Mouse (Mus musculus) heart, embryonic 11.5 days (tissue): ENCODE measurements around the gene Tbca. TPM values are rescaled to one million over a fixed set of nuclear protein-coding genes. Genes with fewer than 3 reads are reported as not detected.

Experiments used
- ATAC-seq: fragments of 200-750 bp; cut with Nextera tagmentation; replicated peaks from 2 replicates; pipeline ENCODE4 v1.8.0; 2017; ENCODE audit warnings: moderate library complexity; ENCODE audit not compliant: insufficient number of reproducible peaks, low FRiP score, low TSS enrichment
- H3K27ac ChIP-seq: fragments of 300-500 bp; sonication (generic); 2 replicates; pipeline ENCODE4 v1.5.1; 2014; ENCODE audit warnings: mild to moderate bottlenecking, low read depth, low read length
- H3K27me3 ChIP-seq: fragments of 300-500 bp; sonication (generic); 2 replicates; pipeline ENCODE4 v1.6.1; 2014; ENCODE audit warnings: mild to moderate bottlenecking, low read length, mixed read lengths; ENCODE audit not compliant: control insufficient read depth, insufficient read depth
- H3K36me3 ChIP-seq: fragments of 300-500 bp; sonication (generic); 2 replicates; pipeline ENCODE4 v1.6.1; 2014; ENCODE audit warnings: mild to moderate bottlenecking, low read length, moderate library complexity, mixed read lengths; ENCODE audit not compliant: control insufficient read depth, insufficient read depth
- H3K4me1 ChIP-seq: fragments of 300-500 bp; sonication (generic); 2 replicates; pipeline ENCODE4 v1.6.1; 2014; ENCODE audit warnings: low read length; ENCODE audit not compliant: control insufficient read depth, insufficient read depth
- H3K4me2 ChIP-seq: fragments of 300-500 bp; sonication (generic); 2 replicates; pipeline ENCODE4 v1.6.1; 2014; ENCODE audit warnings: mild to moderate bottlenecking, moderate library complexity
- H3K4me3 ChIP-seq: fragments of 300-500 bp; sonication (generic); 2 replicates; pipeline ENCODE4 v1.5.1; 2014; ENCODE audit warnings: low read depth, low read length
- H3K9ac ChIP-seq: fragments of 300-500 bp; sonication (generic); 2 replicates; pipeline ENCODE4 v1.6.1; 2014; ENCODE audit warnings: mild to moderate bottlenecking, low read depth, low read length, moderate library complexity
- H3K9me3 ChIP-seq: fragments of 300-500 bp; sonication (generic); replicated peaks from 2 replicates; pipeline ENCODE4 v1.6.1; 2016; ENCODE audit warnings: low read length; ENCODE audit not compliant: control insufficient read depth
- WGBS: fragments of 180-500 bp; shearing (Covaris S2); extraction: QIAGEN DNeasy Blood & Tissue Kit; methylation state at CpG from one replicate; pipeline ENCODE4 v1.1.7; 2014; ENCODE audit not compliant: insufficient replicate concordance; 5-methylcytosine and 5-hydroxymethylcytosine counted together
- polyA plus RNA-seq: library from polyadenylated mRNA; unstranded; fragments of >200 nt; fragmentation: Nextera tagmentation; extraction: Ambion mirVana; gene quantifications from 2 replicates; pipeline ENCODE4 v1.2.1, GENCODE M21; 2014

Gene Tbca
- 258 and 260 TPM in 2 replicates for polyA plus RNA-seq

DNA sequence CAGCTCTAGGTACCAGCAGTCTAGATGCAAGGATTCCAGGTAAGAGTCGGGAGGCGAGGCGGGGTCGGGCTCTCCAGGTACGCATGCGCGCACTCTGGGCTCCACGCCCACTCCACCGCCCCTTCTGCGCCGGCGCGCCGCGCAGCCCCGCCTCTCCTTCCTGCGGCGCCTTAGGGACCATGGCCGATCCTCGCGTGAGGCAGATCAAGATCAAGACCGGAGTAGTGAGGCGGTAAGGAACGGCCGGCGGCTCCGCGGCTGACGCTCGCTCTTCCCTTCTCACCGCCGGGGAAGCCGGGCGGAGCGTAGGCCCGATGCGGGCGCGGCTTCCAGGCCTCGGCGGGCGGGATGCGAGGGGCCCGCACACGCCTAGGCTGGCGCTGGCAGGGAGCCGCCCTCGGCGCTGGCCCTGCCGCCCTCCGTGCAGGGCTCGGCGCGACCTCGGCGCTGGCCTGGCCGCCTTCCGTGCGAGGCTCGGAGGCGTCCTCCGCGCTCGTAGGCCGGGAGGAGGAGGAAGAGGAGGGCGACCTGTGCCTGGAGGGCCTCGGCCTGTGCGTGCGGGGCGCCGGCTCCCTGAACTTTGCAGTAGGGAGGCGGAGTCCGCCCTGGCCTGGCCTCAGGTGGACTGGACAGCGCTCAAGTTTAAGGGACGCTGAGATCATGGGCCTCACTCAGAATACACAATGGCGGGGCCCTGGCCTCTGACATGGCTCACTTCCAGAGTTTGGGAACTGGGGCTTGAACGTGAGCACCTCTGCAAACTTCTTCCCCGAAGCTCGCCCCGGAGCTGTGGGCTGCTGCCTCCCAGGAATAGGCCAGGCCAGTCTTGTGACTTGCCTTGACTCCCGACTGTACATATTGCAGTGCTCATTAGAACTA is at the start of gene Tbca:
Tbca (plus strand) TSS at position 140 of the 879 bp plus-strand sequence.
- ATAC-seq: peak; percentile 94
- H3K9me3 ChIP-seq: no peaks in the 10 kb centered on the region
- peak within 1 kb of the TSS; percentile 96 for H3K4me3 ChIP-seq
- peak within 1 kb of the TSS; percentile 89 for H3K27ac ChIP-seq
- H3K4me1 ChIP-seq: peaks cover 7% of the 10 kb centered on the region
- peak within 1 kb of the TSS; percentile 97 for H3K9ac ChIP-seq
- WGBS: 1% methylated on average over 71 of the region's 81 CpGs
- H3K4me2 ChIP-seq: peak within 1 kb of the TSS; percentile 84
- H3K36me3 ChIP-seq: no peaks in the 10 kb centered on the region
- H3K27me3 ChIP-seq: no peaks in the 10 kb centered on the region

DNA sequence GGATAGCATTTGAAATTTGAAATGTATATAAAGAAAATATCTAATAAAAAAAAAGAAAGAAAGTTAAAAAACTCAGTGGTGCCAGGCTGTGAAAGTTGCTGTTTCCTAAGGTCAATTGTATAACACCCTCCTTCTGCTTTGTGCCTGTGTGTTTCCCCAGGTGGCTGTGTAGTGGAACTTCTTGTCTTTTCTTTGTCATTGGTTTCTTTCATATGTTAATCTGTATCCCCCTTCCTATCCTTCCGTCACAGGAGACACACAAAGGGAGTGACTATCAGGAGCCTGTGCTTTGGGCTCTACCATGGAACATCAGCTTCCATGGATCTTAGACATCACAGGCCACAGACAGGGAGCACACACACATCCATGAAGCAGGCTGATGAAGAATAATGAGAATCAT is 43.5 kb upstream of the Tbca start:
- H3K4me2 ChIP-seq: no peak overlapping the region
- no peaks in the 10 kb centered on the region for H3K4me1 ChIP-seq
- no peak for ATAC-seq
- H3K4me3 ChIP-seq: no peak overlapping the region
- no peaks in the 10 kb centered on the region for H3K36me3 ChIP-seq
- no peak overlapping the region for H3K9ac ChIP-seq
- no peaks in the 10 kb centered on the region for H3K9me3 ChIP-seq
- H3K27ac ChIP-seq: no peak overlapping the region
- WGBS: 48% methylated on average over 1 of the region's 1 CpGs
- H3K27me3 ChIP-seq: no peaks in the 10 kb centered on the region

DNA sequence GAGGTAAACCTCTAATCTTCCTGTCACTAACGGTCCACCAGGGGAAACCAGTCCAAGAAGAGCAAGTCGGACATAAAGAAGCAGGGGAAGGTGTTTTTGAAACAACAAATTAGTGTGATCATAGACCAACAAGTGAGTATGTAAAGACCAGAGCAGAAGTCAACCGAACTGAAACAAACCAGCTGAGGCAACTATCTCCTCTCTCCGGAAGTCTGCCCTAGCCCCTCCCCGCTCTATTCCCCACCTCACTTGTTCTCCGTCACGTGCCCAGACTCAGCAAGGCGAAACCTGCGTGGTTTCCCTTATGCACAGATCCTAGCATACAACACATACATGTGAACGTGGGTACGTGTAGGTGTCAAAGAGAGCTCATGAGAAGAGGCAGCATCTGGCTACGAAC is 22.9 kb upstream of the Tbca start:
- ATAC-seq: no peak
- Histone ChIP-seq H3K9me3 (no peaks in the 10 kb centered on the region), H3K4me1 (peaks cover 15% of the 10 kb centered on the region), H3K4me3 (no peak overlapping the region), H3K27ac (no peak overlapping the region), H3K36me3 (no peaks in the 10 kb centered on the region), H3K4me2 (no peak overlapping the region), H3K27me3 (no peaks in the 10 kb centered on the region), H3K9ac (no peak overlapping the region)
- WGBS: 77% methylated on average over 12 of the region's 12 CpGs

DNA sequence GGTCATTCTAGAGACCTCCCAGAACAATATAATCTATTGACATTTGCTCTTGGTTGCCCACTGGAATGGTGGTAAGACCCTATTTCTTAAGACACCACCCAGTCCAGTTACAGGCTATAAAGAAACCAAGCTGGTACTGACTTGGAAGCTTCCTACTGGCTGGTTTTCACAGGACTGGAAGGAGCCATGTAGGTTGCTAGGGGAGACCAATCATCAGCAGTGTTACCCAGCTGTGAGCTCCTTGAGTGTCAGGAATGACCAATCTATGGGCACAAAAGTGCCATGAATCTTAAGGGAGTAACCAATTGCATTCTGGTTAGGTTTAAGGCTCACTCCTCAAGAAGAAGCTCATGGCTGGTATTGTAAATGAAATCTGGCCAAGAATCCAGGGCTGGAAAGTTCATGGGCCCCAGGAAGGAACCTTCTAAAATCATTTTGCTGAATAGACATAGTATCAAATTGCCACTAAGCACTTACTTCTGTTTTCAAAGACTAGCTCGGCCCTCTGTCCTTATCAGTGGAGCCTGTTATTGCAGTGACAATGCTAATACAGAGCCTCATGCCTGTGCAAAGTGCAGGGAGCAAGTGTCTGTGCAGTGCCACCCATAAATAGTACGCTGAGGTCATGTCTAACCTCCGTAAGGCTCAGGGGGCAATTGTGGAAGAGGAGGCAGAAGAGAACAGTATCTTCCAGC is 20.1 kb upstream of the Tbca start:
- Histone ChIP-seq H3K4me1 (peaks cover 15% of the 10 kb centered on the region), H3K27ac (peak overlapping the region; percentile 77), H3K4me3 (no peak overlapping the region), H3K36me3 (no peaks in the 10 kb centered on the region), H3K9me3 (no peaks in the 10 kb centered on the region), H3K27me3 (no peaks in the 10 kb centered on the region), H3K9ac (0 out of 2 replicates have a peak overlapping the region, but pooled peaks have one; percentile 10), H3K4me2 (peak overlapping the region; percentile 37)
- peak; percentile 63; the same call in 1 of the 2 replicates for ATAC-seq
- WGBS: 20% methylated on average over 3 of the region's 3 CpGs

DNA sequence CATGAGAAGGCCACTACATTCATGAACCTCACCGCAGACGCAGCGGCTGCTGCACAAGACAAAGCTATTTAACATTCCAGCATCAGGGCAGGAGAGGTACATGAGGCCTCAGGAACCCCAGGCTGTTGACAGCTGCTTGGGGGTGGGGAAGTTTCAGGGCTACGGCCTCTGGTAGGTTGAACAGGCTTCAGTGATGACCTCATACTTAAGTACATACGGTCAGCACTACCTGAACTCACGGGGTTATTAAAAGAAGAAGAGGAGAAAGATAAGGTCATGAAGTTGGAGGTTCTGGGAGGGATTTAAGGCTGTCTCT is 19.6 kb upstream of the Tbca start:
- no peaks in the 10 kb centered on the region for H3K9me3 ChIP-seq
- 0 out of 2 replicates have a peak overlapping the region, but pooled peaks have one; percentile 10 for H3K9ac ChIP-seq
- 21% methylated on average over 6 of the region's 6 CpGs for WGBS
- peak overlapping the region; percentile 77 for H3K27ac ChIP-seq
- no peaks in the 10 kb centered on the region for H3K36me3 ChIP-seq
- peak overlapping the region; percentile 37 for H3K4me2 ChIP-seq
- no peaks in the 10 kb centered on the region for H3K27me3 ChIP-seq
- peak; percentile 72; the same call in 1 of the 2 replicates for ATAC-seq
- H3K4me1 ChIP-seq: peaks cover 15% of the 10 kb centered on the region
- no peak overlapping the region for H3K4me3 ChIP-seq

DNA sequence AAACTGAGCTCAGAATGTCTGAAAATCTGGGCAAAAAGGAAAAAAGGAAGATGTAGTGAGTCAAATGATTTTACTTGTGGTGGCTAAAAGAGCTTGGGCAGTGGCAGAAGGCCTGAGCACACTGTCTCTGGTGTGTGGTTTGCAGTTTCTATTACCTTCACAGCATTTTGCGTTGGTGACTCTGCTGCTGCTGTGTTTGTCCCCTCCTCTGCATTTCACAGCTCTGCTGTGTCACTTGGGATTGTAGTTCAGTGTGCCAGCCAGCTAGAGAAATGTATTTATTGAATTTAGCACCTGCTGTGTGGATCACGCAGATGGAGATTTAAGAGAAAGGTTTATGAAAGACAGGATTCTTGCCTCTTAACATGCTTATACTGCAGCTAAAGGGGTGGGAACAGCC is 1.8 kb upstream of the Tbca start:
- Histone ChIP-seq H3K27ac (no peak overlapping the region), H3K9me3 (no peaks in the 10 kb centered on the region), H3K4me1 (peaks cover 7% of the 10 kb centered on the region), H3K9ac (no peak overlapping the region), H3K4me2 (no peak overlapping the region), H3K4me3 (no peak overlapping the region), H3K36me3 (no peaks in the 10 kb centered on the region), H3K27me3 (no peaks in the 10 kb centered on the region)
- no peak for ATAC-seq
- WGBS: 81% methylated on average over 2 of the region's 2 CpGs

GRCm38 (mm10) chr13:94794689-94795088 is 6.0 kb downstream of the Tbca start:
- no peak overlapping the region for H3K4me3 ChIP-seq
- 47% methylated on average over 1 of the region's 1 CpGs for WGBS
- H3K4me2 ChIP-seq: no peak overlapping the region
- H3K9me3 ChIP-seq: no peaks in the 10 kb centered on the region
- H3K27me3 ChIP-seq: no peaks in the 10 kb centered on the region
- H3K9ac ChIP-seq: no peak overlapping the region
- no peak overlapping the region for H3K27ac ChIP-seq
- H3K36me3 ChIP-seq: no peaks in the 10 kb centered on the region
- H3K4me1 ChIP-seq: peaks cover 12% of the 10 kb centered on the region
- ATAC-seq: no peak

- Histone ChIP-seq H3K4me3 (no peak overlapping the region), H3K4me2 (no peak overlapping the region), H3K9me3 (no peaks in the 10 kb centered on the region), H3K27ac (no peak overlapping the region), H3K4me1 (peaks cover 27% of the 10 kb centered on the region), H3K36me3 (no peaks in the 10 kb centered on the region), H3K9ac (no peak overlapping the region), H3K27me3 (no peaks in the 10 kb centered on the region)
- 78% methylated on average over 5 of the region's 5 CpGs for WGBS
- ATAC-seq: no peak
These were observed 14.9 kb downstream of the Tbca start for GRCm38 (mm10) chr13:94803480-94804057.
